ENCODE assay signal across 35 mouse cellular contexts in the genomic region with DNA sequence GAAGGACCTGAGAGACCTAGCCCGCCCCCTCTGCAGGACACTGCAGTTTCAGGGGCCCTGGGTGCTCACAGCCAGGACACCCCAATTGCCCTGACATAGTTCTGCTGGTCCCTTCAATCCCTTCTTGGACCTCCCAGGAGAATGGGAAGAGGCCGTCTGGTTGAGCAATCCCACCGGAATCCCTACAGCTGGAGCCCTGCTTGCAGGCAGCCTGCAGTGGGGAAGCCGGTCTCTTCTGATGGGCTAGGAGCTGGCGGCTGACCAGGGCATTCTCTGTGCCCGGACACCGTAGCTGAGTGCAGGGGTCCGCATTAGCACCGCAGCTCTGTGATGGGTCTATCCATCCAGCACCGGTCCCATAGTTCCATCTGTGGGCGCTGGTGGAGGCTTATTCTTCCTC.
"Had no signal": no experiment of that assay in that cellular context is flagged by ENCODE, and none has a peak within 500 bp of the region (broad histone marks: within the 10 kb centered on the region; RNA-seq: fewer than 3 reads in every experiment).

No protein-coding gene starts in this region.

- ATAC-seq: hindbrain, embryonic 16.5 days; hindbrain, postnatal 0 days; inflammation-experienced regulatory T-cells, adult 6 months; intestine, embryonic 15.5 days; intestine, embryonic 16.5 days; intestine, postnatal 0 days had no signal

- H3K27me3 ChIP-seq: heart, embryonic 15.5 days; hindbrain, embryonic 15.5 days; intestine, embryonic 15.5 days had no signal

- H3K9me3 ChIP-seq: heart, embryonic 10.5 days; heart, embryonic 12.5 days; heart, embryonic 13.5 days; heart, embryonic 15.5 days; hindbrain, embryonic 10.5 days; hindbrain, embryonic 12.5 days; hindbrain, embryonic 13.5 days; hindbrain, embryonic 15.5 days; intestine, embryonic 15.5 days; kidney, embryonic 15.5 days had no signal

- H3K9ac ChIP-seq: heart, embryonic 12.5 days; heart, embryonic 13.5 days; heart, embryonic 15.5 days; hindbrain, embryonic 12.5 days; hindbrain, embryonic 14.5 days; hindbrain, embryonic 15.5 days; intestine, embryonic 15.5 days; kidney, embryonic 15.5 days had no signal

- H3K27ac ChIP-seq: heart, embryonic 10.5 days; heart, embryonic 13.5 days; heart, embryonic 15.5 days; hindbrain, embryonic 10.5 days; hindbrain, embryonic 12.5 days; hindbrain, embryonic 13.5 days; hindbrain, embryonic 14.5 days; hindbrain, embryonic 15.5 days; hindbrain, postnatal 0 days; intestine, embryonic 15.5 days; kidney, embryonic 15.5 days; kidney, postnatal 0 days; layer of hippocampus, adult 2 months had no signal

- H3K4me2 ChIP-seq: heart, embryonic 11.5 days; heart, embryonic 12.5 days; heart, embryonic 13.5 days; heart, embryonic 15.5 days; hindbrain, embryonic 12.5 days; hindbrain, embryonic 13.5 days; hindbrain, embryonic 14.5 days; hindbrain, embryonic 15.5 days; intestine, embryonic 15.5 days; kidney, embryonic 15.5 days had no signal

- H3K4me1 ChIP-seq: heart, embryonic 10.5 days; heart, embryonic 12.5 days; heart, embryonic 13.5 days; hindbrain, embryonic 10.5 days had no signal

- DNase-seq: heart, postnatal 10 days; heart, postnatal 14 days; heart, postnatal 36 days; heart, postnatal 4 days; kidney, adult 11 months; kidney, adult 18-20 months; kidney, adult 2 months; kidney, adult 8-10 months; kidney, adult 9 months; kidney, postnatal 10 days; kidney, postnatal 14 days; kidney, postnatal 25 days; kidney, postnatal 36 days; kidney, postnatal 4 days; layer of hippocampus, adult 9-11 months; layer of hippocampus, postnatal 36 days had no signal

- H3K36me3 ChIP-seq: hindbrain, embryonic 15.5 days; intestine, embryonic 15.5 days had no signal

- H3K4me3 ChIP-seq: heart, embryonic 10.5 days; heart, embryonic 12.5 days; heart, embryonic 13.5 days; heart, embryonic 15.5 days; hindbrain, embryonic 10.5 days; hindbrain, embryonic 12.5 days; hindbrain, embryonic 13.5 days; hindbrain, embryonic 15.5 days; intestine, embryonic 15.5 days; kidney, embryonic 15.5 days; layer of hippocampus, adult 2 months had no signal
